18 mouse cellular contexts compared by ENCODE assay signal in genomic region chr17:71136384-71137333, GRCm38 (mm10). TPM values are rescaled to one million over a fixed set of nuclear protein-coding genes. Genes with fewer than 3 reads are reported as not detected.
DNase-seq lines count a peak whose midpoint lies in the region; ATAC-seq and TF ChIP-seq lines count a peak whose summit lies in the region.
"Had no signal": no experiment of that assay in that cellular context is flagged by ENCODE, and none has a peak within 500 bp of the region (broad histone marks: within the 10 kb centered on the region; RNA-seq: fewer than 3 reads in every experiment).

No protein-coding gene starts in this region.

- H3K9me3 ChIP-seq in kidney, postnatal 0 days (replicated peaks; ENCODE audit: low read length): no peaks in the 10 kb centered on the region
- H3K9me3 ChIP-seq in midbrain, embryonic 10.5 days (replicated peaks): no peaks in the 10 kb centered on the region
- no peaks in the 10 kb centered on the region for H3K9me3 ChIP-seq in midbrain, embryonic 16.5 days (replicated peaks; ENCODE audit: control insufficient read depth, low read length, poor library complexity, severe bottlenecking)
- H3K9me3 ChIP-seq: forebrain, embryonic 15.5 days had no signal

- 47% methylated on average over 16 of the region's 16 CpGs for WGBS in kidney, postnatal 0 days
- WGBS in midbrain, embryonic 10.5 days: 88% methylated on average over 16 of the region's 16 CpGs
- WGBS in midbrain, embryonic 16.5 days: 87% methylated on average over 16 of the region's 16 CpGs

- H3K36me3 ChIP-seq in kidney, postnatal 0 days (ENCODE audit: insufficient read depth, low read length): no peaks in the 10 kb centered on the region
- no peaks in the 10 kb centered on the region for H3K36me3 ChIP-seq in midbrain, embryonic 10.5 days
- no peaks in the 10 kb centered on the region for H3K36me3 ChIP-seq in midbrain, embryonic 16.5 days (ENCODE audit: control insufficient read depth, insufficient read depth, low read length)
- H3K36me3 ChIP-seq: forebrain, embryonic 15.5 days; limb, embryonic 12.5 days had no signal

- no peak overlapping the region for H3K4me3 ChIP-seq in kidney, postnatal 0 days (replicated peaks; ENCODE audit: low read depth, low read length)
- no peak overlapping the region for H3K4me3 ChIP-seq in midbrain, embryonic 10.5 days
- H3K4me3 ChIP-seq in midbrain, embryonic 16.5 days (ENCODE audit: low read depth, low read length): no peak overlapping the region
- H3K4me3 ChIP-seq: forebrain, embryonic 15.5 days; limb, embryonic 12.5 days had no signal

- peak overlapping the region; percentile 25; the same call in 1 of the 2 replicates for H3K27ac ChIP-seq in kidney, postnatal 0 days
- no peak overlapping the region for H3K27ac ChIP-seq in midbrain, embryonic 10.5 days (replicated peaks)
- H3K27ac ChIP-seq in midbrain, embryonic 16.5 days (ENCODE audit: low read length): no peak overlapping the region
- H3K27ac ChIP-seq: forebrain, embryonic 15.5 days; hindbrain, postnatal 0 days; limb, embryonic 12.5 days had no signal

- H3K4me2 ChIP-seq in kidney, postnatal 0 days (ENCODE audit: low read length): no peak overlapping the region
- no peak overlapping the region for H3K4me2 ChIP-seq in midbrain, embryonic 16.5 days (ENCODE audit: low read length)
- H3K4me2 ChIP-seq: forebrain, embryonic 15.5 days; limb, embryonic 12.5 days; midbrain, embryonic 11.5 days had no signal

- no peak for TF ChIP-seq CTCF in kidney, postnatal 0 days (IDR thresholded peaks at IDR 0.05; ENCODE audit: low read depth)

- no peaks in the 10 kb centered on the region for H3K27me3 ChIP-seq in kidney, postnatal 0 days (ENCODE audit: insufficient read depth, low read length)
- H3K27me3 ChIP-seq in midbrain, embryonic 10.5 days (ENCODE audit: low read depth, poor library complexity, severe bottlenecking): no peaks in the 10 kb centered on the region
- no peaks in the 10 kb centered on the region for H3K27me3 ChIP-seq in midbrain, embryonic 16.5 days (ENCODE audit: control insufficient read depth, insufficient read depth, low read depth, low read length)
- H3K27me3 ChIP-seq: CH12.LX; forebrain, embryonic 15.5 days; limb, embryonic 12.5 days had no signal

- no peak for ATAC-seq in kidney, postnatal 0 days (replicated peaks; ENCODE audit: low FRiP score, low read depth)
- ATAC-seq in midbrain, embryonic 16.5 days: no peak
- ATAC-seq: forebrain, embryonic 15.5 days; hindbrain, postnatal 0 days; lung, postnatal 0 days had no signal

- no peak overlapping the region for H3K9ac ChIP-seq in kidney, postnatal 0 days (ENCODE audit: low read depth, low read length)
- no peak overlapping the region for H3K9ac ChIP-seq in midbrain, embryonic 16.5 days (ENCODE audit: low read depth, low read length)
- H3K9ac ChIP-seq: forebrain, embryonic 15.5 days; limb, embryonic 12.5 days had no signal

- DNase-seq in heart, adult 11 months: peak; percentile 89
- no peak for DNase-seq in heart, adult 8-10 months (ENCODE audit: low spot score)
- peak; percentile 68 for DNase-seq in kidney, postnatal 0 days (ENCODE audit: low spot score)
- DNase-seq in kidney, adult 9 months: no peak
- peak; percentile 9 for DNase-seq in midbrain, embryonic 10.5 days (ENCODE audit: low spot score)
- no peak for DNase-seq in urinary bladder, postnatal 36 days (ENCODE audit: low spot score in 2 of 2)
- no peak for DNase-seq in urinary bladder, postnatal 10 days (ENCODE audit: low spot score)
- DNase-seq: adrenal gland, adult 2 months; cerebellum, adult 18-20 months; cerebellum, postnatal 36 days; thymus, postnatal 25 days had no signal

- peaks cover 23% of the 10 kb centered on the region for H3K4me1 ChIP-seq in kidney, postnatal 0 days (replicated peaks; ENCODE audit: insufficient read depth, low read length)
- H3K4me1 ChIP-seq in midbrain, embryonic 10.5 days: no peaks in the 10 kb centered on the region
- H3K4me1 ChIP-seq in midbrain, embryonic 16.5 days (ENCODE audit: control insufficient read depth, insufficient read depth, low read length): peaks cover 4% of the 10 kb centered on the region; the same call in 1 of the 2 replicates
- H3K4me1 ChIP-seq: forebrain, embryonic 15.5 days had no signal

RNA-seq across cellular contexts. Expression of gene Lpin2, which starts 45.7 kb away (rescaled TPM):
- total RNA-seq in heart, adult 8-10 months (2022): 10 to 100 TPM in 1 of 4 experiments, 1 to 10 TPM in 3; 7.4 to 11.1 (median 10.0) TPM
- 45.6 and 47.1 TPM in 2 replicates for polyA plus RNA-seq in kidney, postnatal 0 days (2015; fragmentation: Nextera tagmentation; extraction: Ambion mirVana)
- 34.5 and 37.3 TPM in 2 replicates for polyA plus RNA-seq in midbrain, embryonic 10.5 days (2016; fragmentation: Nextera tagmentation; extraction: Ambion mirVana)
- 45.0 and 47.3 TPM in 2 replicates for polyA plus RNA-seq in midbrain, embryonic 16.5 days (2015; fragmentation: Nextera tagmentation; extraction: Ambion mirVana)

Comparison
In these comparisons a context has a peak if more than half of its experiments do, and no peak if none do; other contexts are left out.
1. DNase-seq: peak in heart, adult 11 months (single experiment), kidney, postnatal 0 days (single experiment) and midbrain, embryonic 10.5 days (single experiment); none in heart, adult 8-10 months (single experiment), kidney, adult 9 months (single experiment), urinary bladder, postnatal 36 days (0 of 2) and urinary bladder, postnatal 10 days (single experiment).